Mouse (Mus musculus): ENCODE results near the gene Pilrb2.

DNA sequence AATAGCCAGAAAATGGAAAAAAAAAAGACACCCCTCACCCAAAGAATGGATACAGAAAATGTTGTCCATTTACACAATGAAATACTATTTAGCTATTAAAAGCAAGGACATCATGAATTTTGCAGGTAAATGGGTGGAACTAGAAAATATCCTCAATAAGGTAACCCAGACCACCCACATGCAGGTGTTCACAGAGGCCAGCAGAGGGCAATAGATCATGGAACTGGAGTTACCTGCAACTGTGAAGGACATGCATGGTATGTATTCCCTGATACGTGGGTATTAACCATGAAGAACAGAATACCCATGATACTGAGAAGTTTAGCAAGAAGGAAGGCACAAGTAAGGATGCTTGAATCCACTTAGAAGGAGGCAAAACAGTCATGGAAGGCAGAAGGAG is 21.3 kb upstream of the Pilrb2 start:
- TF ChIP-seq POLR2A (IDR thresholded peaks at IDR 0.05; ENCODE audit: low read depth, low read length): no peak
- TF ChIP-seq CTCF (conservative IDR thresholded peaks at IDR 0.05; ENCODE audit: insufficient read depth, insufficient read length, low read depth, low read length): peak; percentile 51

Measured in kidney, adult 2 months (tissue).